Mouse (Mus musculus) CH12F3 (cell line): ENCODE data around the gene Cnot10.
"Not testable (repeated sequence)": the region's sequence is repeated elsewhere in the genome, so short reads cannot be mapped to it uniquely, and the experiment has no call there.

Experiments used
- in situ Hi-C: fragments of 300-500 bp; cut with MboI; formaldehyde crosslinking; loops from 2 replicates; pipeline ENCODE4 v1.14.3; 2020; ENCODE audit warnings: low sequenced_read_pairs

Gene Cnot10

DNA sequence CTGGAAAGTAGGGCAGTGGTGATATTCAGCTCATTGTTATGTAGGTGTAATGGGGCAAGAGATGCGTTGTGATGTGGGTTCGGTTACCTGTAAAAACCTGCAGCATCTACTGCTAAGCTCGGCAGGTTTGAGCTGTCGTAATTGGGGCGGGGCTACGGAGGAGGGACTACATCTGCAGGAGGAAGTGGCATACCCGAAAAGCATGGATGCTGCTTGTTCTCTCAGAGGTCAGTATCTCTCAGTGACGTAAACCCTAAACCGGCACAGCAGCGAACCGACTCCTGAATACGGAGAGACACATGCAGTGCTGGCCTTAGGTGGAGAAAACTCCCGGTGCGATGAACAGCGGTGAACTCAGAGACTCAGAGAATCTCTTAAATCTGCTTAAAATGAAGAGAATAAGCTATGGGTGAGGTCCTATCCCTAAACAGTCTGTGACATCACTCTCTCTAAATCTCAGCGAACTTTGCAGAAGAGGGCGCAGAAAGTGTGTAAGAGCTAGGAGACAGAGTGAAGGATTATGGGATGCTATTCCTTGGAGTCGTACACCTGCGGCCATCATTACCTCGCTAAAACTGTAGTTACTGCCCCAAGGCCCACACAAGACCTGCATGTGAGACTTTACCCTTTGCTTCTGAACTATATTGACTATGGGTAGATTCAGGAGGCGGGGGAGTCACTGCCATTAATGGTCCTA is 11.1 kb upstream of the Cnot10 start:
- in situ Hi-C loops: no loop called here

GRCm38 (mm10) chr9:114649371-114649770 is 9.4 kb upstream of the Cnot10 start:
- in situ Hi-C loops: no loop called here

GRCm38 (mm10) chr9:114648472-114648871 is 8.5 kb upstream of the Cnot10 start:
- in situ Hi-C loops: not testable (repeated sequence)

DNA sequence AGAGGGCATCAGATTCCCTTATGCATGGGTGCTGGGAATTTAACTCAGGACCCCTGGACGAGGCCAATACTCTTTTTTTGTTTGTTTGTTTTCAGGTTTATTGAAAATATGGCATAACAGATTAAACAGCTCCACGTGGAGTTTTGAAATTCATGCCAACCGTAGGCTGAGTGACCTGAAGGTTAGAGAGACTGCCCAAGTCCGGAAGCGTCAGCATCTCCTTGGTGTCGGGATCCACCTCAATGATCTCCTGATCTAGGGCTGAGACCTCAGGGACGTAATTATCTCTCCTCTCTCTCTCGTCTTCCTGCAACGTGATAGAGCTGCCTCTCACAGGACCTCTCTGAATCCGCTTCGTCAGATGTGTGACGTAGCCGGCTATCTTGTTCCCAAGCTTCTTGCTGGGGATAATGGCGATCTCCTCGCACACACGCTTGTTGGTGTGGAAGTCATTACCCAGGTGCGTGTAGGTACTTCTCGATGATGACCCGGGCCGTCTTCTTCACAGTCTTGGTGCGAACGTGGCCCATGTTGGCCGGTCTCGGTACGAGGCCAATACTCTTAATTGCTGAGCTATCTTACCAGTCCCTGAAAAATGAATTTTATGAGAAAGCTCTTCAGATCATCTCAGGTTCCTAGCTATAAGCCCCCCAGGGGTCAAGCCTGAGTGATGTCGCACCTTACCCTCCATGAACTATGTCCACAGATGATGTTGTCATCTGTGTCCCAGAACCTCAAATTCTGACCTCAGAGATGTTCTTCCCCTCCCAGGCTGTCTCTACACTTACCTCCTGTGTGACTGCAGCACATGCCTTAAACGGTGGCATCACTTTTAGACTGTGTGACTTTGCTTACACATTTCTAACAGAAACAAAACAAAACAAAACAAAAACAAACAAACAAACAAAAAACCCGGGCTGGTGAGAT is 7.8 kb upstream of the Cnot10 start:
- in situ Hi-C loops: no loop called here

DNA sequence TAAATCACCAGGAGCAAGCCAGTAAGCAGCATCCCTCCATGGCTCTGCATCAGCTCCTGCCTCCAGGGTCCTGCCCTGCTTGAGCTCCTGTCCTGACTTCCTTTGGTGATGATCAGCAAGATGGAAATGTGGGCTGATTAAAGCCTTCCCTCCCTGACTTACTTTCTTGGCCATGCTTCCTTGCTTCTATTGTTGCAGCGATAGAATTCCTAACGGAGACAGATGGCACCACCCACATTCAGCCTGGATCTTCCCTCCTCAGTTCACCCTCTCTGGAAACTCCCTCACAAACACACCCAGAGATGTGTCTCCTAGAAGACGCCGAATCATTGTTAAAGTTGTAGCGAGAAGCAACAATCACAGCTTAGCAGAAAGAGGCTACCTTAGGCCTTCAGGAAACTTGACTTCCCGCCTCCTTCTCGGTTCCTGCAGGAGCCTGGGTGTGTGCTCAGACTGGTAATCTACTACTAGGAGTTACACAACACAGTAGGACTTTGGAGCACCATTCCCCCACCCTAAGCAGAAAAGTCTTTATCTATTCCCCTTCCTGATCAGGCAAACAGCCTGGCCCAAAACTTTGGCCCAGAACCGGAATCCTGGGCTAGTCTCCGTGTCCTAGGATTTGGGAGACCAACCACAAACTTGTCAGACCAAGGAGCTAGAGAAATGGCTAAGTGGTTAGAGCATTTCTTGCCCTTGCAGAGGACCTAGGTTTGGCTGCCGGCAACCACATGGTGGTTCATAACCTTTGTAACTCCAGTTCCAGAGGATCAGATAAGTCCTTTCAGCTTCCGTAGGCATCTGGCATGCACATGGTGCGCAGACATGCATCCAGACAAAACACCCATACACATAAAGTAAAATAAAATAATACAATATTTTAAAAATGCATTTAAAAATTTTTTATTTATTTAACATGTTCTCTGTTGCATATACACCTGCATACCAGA is 6.8 kb upstream of the Cnot10 start:
- in situ Hi-C loops: no loop called here

DNA sequence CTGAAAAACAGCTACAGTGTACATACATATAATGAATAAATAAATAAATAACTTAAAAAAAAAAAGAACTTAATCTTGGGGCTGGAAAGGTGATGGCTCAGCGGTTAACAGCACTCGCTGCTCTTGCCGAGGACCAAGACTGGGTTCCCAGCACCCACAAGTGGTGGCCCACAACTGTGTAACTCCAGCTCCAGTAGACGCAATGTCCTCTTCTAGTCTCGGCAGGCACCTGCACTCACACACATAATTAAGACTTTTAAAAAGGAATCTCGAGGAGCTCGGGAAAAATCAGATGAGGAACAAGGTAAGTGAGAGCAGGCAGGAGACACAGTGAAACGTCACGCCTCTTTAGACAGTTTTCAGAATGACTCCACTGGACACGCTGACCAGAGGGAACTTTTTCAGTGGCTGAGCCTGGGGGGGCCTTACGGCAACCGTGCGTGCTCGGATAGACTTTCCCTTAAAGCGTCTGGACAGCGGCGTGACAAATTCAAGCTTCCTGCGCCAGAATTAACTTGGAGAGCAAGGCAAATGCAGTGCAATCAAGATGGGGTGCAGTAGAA is 717 bp downstream of the Cnot10 start:
- in situ Hi-C loops: no loop called here

DNA sequence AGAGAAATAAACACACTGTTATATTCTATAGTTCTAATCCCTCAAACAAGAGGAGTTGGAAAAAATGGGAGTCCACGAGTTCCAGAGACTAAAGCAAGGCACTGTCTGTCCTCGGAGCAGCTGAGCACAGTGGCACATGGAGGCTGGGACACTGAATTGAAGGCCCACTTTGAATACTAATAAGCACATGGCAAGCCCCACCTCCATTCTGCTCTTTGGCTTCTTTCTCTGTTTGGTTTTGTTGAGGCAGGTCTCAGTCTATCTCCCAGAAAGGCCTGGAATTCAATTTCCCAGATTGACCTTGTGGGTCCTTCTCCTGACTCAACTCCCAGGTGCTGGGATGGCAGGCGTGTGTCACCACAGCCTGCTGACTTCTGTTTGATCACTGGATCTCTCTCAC is 3.2 kb downstream of the Cnot10 start:
- in situ Hi-C loops: no loop called here

DNA sequence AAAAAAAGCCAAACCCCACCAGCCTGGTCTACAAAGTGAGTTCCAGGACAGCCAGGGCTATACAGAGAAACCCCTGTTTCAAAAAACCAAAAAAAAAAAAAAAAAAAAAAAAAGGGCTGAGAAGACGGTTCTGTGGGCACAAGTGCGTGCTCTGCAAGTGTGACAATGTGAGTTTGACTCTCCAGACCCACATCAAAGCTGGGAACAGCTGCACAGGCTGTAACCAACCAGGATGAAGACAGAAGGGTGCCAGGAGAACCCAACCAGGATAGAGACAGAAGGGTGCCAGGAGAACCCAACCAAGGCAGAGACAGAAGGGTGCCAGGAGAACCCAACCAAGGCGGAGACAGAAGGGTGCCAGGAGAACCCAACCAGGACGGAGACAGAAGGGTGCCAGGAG is 3.8 kb downstream of the Cnot10 start:
- in situ Hi-C loops: no loop called here

- in situ Hi-C loops: no loop called here
Measured at GRCm38 (mm10) chr9:114632331-114632730, 7.7 kb downstream of the Cnot10 start.

GRCm38 (mm10) chr9:114626726-114627125 is 13.3 kb downstream of the Cnot10 start:
- in situ Hi-C loops: no loop called here

GRCm38 (mm10) chr9:114624178-114624577 is 15.8 kb downstream of the Cnot10 start:
- in situ Hi-C loops: no loop called here

DNA sequence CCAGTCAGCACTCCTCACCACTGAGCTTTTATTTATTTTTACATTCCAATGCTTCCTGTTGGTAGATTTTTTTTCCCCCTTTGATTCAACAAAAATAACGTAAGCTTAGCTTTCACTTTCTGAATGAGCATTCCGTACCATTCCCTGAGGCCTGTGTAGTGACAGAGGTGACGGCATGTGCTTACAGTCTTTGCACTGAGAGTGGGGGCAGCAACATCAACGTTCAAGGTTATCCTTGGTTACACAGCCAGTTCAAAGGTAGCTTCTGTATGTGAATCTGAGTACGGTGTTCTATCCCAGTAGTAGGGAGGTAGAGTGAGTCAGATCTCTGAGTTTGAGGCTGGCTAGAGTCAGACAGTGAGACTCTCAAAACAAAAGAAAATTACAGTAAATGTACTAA is 18.8 kb downstream of the Cnot10 start:
- in situ Hi-C loops: no loop called here

DNA sequence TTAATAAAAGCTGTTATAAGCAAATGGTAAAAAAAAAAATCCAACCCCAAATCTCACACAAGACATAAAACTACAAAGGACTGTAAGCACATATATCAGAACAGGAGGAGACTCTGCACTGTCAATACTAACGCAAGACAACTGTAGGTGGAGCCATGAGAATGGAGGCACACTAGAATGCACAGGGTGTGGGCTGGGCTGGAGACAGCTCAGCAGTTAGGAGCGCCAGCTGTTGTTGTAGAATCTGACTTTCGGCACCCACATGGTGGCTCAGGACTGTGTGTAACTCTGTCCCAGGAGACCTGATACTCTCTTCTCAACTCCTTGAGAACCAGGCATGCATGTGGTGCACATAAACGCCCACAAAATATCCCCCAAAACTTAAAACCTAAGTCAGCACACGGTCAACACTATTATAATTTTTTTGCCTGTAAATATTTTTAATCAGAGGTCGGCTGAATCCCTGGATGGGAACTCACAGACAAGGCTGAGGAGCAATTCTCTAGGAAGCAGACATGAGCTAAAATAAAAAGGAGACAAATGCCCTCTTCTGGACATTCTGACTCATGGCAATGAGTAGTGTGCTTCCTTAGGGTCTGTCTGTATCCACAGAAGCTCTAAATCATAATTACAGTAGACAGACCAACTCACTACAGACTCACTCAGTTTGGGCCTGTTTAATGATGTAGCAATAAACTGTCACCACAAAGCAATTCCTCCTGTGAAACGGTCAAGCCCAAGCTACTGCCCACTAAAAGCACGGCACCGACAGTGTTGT is 25.6 kb downstream of the Cnot10 start:
- in situ Hi-C loops: no loop called here

GRCm38 (mm10) chr9:114613026-114613425 is 27.0 kb downstream of the Cnot10 start:
- in situ Hi-C loops: no loop called here

DNA sequence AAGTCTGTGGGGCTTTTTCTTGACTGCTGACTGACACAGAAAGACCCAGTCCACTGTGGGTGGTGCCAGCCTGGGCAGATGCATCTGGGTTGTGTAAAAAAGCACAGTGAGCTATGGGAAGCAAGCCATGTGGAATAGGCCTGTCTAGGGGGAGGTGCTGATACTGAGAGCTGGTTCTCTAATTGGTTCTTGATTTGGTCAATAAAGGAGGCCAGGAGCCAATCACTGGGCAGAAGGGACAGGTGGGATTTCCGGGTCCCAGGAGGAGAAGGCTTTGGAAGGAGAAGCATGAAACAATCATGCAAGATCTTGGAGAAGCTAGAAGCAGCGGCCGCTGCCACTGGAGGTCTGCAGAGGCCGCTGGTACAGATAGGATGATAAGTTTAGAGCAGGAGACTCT is 27.4 kb downstream of the Cnot10 start:
- in situ Hi-C loops: no loop called here

DNA sequence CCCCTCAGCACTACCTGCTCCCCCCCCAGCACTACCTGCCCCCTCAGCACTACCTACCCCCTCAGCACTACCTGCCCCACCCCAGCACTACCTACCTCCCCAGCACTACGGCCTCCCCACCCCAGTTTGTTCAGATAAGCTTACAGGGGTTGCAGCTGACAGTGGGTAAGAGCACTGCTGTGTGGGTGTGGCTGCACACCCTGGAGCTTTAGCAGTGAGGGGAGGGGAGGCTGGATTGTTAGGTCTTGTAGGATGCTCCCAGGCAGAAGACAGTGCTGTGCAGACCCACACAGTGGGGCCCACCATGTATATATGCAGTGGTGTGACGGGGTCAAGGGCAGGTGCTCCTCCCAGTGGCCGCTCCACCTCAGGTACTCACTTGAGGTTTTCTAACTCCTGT is 29.7 kb downstream of the Cnot10 start:
- in situ Hi-C loops: no loop called here

DNA sequence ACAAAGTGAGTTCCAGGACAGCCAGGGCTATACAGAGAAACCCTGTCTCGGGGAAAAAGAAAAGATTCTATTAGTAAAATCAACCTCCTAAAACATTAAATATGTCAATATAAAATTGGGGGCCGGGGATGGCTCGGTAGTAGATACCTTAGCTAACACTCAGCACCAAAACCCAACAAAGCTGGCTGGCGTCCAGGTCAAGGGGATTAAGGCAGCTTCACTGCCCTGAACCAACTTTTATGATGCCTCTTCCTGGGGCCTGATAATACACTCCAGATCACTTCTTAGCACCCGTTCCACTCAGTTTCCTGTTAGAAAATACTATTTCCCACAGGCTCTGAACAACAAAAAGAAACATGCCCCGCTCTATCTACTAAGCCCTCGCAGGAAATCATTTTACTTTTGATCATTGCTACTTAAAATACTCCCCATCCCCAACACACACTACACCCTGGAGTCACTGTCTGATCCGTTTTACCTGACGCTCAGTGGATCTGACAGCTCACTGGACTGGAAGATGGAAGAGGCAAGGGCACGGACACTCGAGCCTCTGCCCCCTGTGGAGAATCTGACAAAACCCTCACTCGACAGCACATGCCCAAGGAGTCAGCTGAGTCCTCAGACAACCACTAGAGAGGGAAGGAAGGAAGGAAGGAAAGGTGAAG is 36.0 kb downstream of the Cnot10 start:
- in situ Hi-C loops: no loop called here

DNA sequence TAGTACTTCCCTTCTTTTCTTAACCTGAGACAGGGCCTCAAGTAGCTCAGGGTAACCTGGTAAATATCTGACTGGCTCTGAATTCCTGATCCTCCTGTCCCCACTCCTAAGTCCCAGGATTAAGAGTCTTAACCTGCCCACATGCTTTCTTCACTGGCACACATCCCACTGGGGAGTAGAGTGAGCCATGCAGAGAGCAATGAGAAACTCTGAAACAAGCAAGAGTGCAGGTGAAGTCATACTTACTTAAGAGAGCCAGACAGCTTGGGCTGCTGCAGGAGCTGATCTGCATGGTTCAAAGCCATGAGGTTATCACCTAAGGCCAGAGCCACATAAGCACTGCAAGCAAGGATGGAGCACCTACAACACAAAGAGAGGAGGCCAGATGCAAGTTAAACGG is 38.9 kb downstream of the Cnot10 start:
- in situ Hi-C loops: no loop called here

- in situ Hi-C loops: loop anchor here (10.0 kb wide), 1 partner anchor 170 kb away; no protein-coding TSS in a partner anchor
Measured at GRCm38 (mm10) chr9:114585017-114585345, 55.0 kb downstream of the Cnot10 start.
